Mouse (Mus musculus): ENCODE measurements around the gene Nr4a1.

DNA sequence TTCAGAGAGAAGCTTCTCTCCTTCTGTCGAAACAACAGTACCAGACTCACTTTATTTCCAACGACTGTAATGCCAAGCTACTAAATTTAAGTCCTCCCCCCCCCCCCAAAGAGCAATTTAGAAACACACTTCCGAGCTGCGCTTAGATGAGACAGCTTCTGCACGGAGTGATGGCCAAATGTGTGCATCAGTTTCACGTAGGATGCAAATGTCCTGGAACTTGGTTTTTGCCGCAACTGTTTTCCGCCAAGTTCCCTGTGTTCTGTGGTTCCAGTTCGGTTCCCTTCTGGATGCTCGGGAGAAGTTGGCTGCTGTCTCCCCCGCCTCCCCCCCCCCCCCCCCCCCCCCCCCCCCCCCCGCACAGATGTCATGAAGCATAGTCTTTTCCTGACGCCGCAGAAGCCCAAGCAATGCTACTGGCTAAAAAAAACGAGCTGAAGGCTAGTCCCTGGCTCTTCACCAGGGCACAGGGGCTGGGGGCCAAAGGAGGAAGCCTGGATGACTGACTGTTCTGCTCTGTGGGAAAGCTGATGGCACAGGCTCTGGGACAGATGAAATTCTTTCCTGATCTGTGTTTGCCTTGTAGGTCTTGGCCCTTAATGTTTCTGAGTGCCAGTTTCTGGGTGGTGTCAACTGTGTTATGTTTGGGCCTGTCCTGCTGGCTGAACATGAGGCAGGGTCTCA is 57.2 kb downstream of the Nr4a1 start:
- TF ChIP-seq CTCF (IDR thresholded peaks at IDR 0.05; ENCODE audit: control insufficient read depth, insufficient read depth, low read length) (no peak), POLR2A (IDR thresholded peaks at IDR 0.05; ENCODE audit: borderline replicate concordance, control insufficient read depth, low read depth, low read length) (no peak)
